Mouse (Mus musculus) embryonic facial prominence, embryonic 11.5 days (tissue): ENCODE measurements around the gene BC048671. TPM values are rescaled to one million over a fixed set of nuclear protein-coding genes. Genes with fewer than 3 reads are reported as not detected.

Experiments used
- ATAC-seq: fragments of 200-750 bp; cut with Nextera tagmentation; replicated peaks from 2 replicates; pipeline ENCODE4 v1.8.0; 2017; ENCODE audit warnings: low read depth; ENCODE audit not compliant: insufficient number of reproducible peaks, low FRiP score, low TSS enrichment
- DNase-seq: peaks from one replicate; pipeline ENCODE4 v3.0.0-alpha.2; 2015; ENCODE audit warnings: low spot score
- H3K27ac ChIP-seq: fragments of 300-500 bp; sonication (generic); replicated peaks from 2 replicates; pipeline ENCODE4 v1.5.1; 2014; ENCODE audit warnings: mild to moderate bottlenecking, low read depth, low read length, control low read depth
- H3K27me3 ChIP-seq: fragments of 300-500 bp; sonication (generic); 2 replicates; pipeline ENCODE4 v1.6.1; 2014; ENCODE audit warnings: mild to moderate bottlenecking, low read length, moderate library complexity, mixed read lengths; ENCODE audit not compliant: control insufficient read depth, insufficient read depth
- H3K36me3 ChIP-seq: fragments of 300-500 bp; sonication (generic); replicated peaks from 2 replicates; pipeline ENCODE4 v1.6.1; 2014; ENCODE audit warnings: low read depth, mild to moderate bottlenecking, low read length, moderate library complexity, mixed read lengths; ENCODE audit not compliant: control insufficient read depth, insufficient read depth
- H3K4me1 ChIP-seq: fragments of 300-500 bp; sonication (generic); 2 replicates; pipeline ENCODE4 v1.6.1; 2014; ENCODE audit warnings: low read length, mixed read lengths; ENCODE audit not compliant: control insufficient read depth, insufficient read depth
- H3K4me2 ChIP-seq: fragments of 300-500 bp; sonication (generic); 2 replicates; pipeline ENCODE4 v1.6.1; 2014; ENCODE audit warnings: low read depth, mild to moderate bottlenecking, control low read depth, low read length, moderate library complexity
- H3K4me3 ChIP-seq: fragments of 300-500 bp; sonication (generic); 2 replicates; pipeline ENCODE4 v1.5.1; 2014; ENCODE audit warnings: low read depth, low read length, control low read depth
- H3K9ac ChIP-seq: fragments of 300-500 bp; sonication (generic); replicated peaks from 2 replicates; pipeline ENCODE4 v1.6.1; 2014; ENCODE audit warnings: mild to moderate bottlenecking, control low read depth, low read length
- H3K9me3 ChIP-seq: fragments of 300-500 bp; sonication (generic); replicated peaks from 2 replicates; pipeline ENCODE4 v1.6.1; 2016; ENCODE audit warnings: mild to moderate bottlenecking, low read length, inconsistent platforms, mixed read lengths; ENCODE audit not compliant: control insufficient read depth
- WGBS: fragments of 180-500 bp; shearing (Covaris S2); extraction: QIAGEN DNeasy Blood & Tissue Kit; methylation state at CpG from one replicate; pipeline ENCODE4 v1.1.7; 2014; 5-methylcytosine and 5-hydroxymethylcytosine counted together
- polyA plus RNA-seq: library from polyadenylated mRNA; unstranded; fragments of >200 nt; fragmentation: Nextera tagmentation; extraction: Ambion mirVana; gene quantifications from 2 replicates; pipeline ENCODE4 v1.2.1, GENCODE M21; 2014

The BC048671 gene
- polyA plus RNA-seq, 1 experiment from 2014 or later = not detected

GRCm38 (mm10) chr6:90332561-90333425, 31.8 kb downstream of the BC048671 start, which contains the start of gene Uroc1:
TSS of gene Uroc1 (plus strand) at chr6:90333284.
- Histone ChIP-seq H3K4me1 (no peaks in the 10 kb centered on the region), H3K36me3 (no peaks in the 10 kb centered on the region), H3K9ac (no peak within 1 kb of the TSS), H3K9me3 (no peaks in the 10 kb centered on the region), H3K27me3 (no peaks in the 10 kb centered on the region), H3K27ac (no peak within 1 kb of the TSS), H3K4me2 (no peak within 1 kb of the TSS), H3K4me3 (no peak within 1 kb of the TSS)
- no peak for DNase-seq
- WGBS = 83% methylated on average over 7 of the region's 7 CpGs
- no peak for ATAC-seq

GRCm38 (mm10) chr6:90334244-90334643, 33.2 kb downstream of the BC048671 start:
- Histone ChIP-seq H3K36me3 (no peaks in the 10 kb centered on the region), H3K4me1 (no peaks in the 10 kb centered on the region), H3K9ac (no peak overlapping the region), H3K27me3 (no peaks in the 10 kb centered on the region), H3K4me2 (no peak overlapping the region), H3K9me3 (no peaks in the 10 kb centered on the region), H3K27ac (no peak overlapping the region), H3K4me3 (no peak overlapping the region)
- ATAC-seq = no peak
- WGBS = 88% methylated on average over 3 of the region's 3 CpGs
- no peak for DNase-seq

- H3K4me1 ChIP-seq = no peaks in the 10 kb centered on the region
- WGBS = 67% methylated on average over 2 of the region's 2 CpGs
- H3K36me3 ChIP-seq = no peaks in the 10 kb centered on the region
- no peak for ATAC-seq
- no peak overlapping the region for H3K27ac ChIP-seq
- no peaks in the 10 kb centered on the region for H3K9me3 ChIP-seq
- H3K4me3 ChIP-seq = no peak overlapping the region
- H3K9ac ChIP-seq = no peak overlapping the region
- DNase-seq = no peak
- H3K4me2 ChIP-seq = no peak overlapping the region
- no peaks in the 10 kb centered on the region for H3K27me3 ChIP-seq
These were observed 41.3 kb downstream of the BC048671 start for GRCm38 (mm10) chr6:90342343-90342742.

- ATAC-seq (no peak), DNase-seq (no peak)
- H3K9me3 ChIP-seq = no peaks in the 10 kb centered on the region
- no peak overlapping the region for H3K27ac ChIP-seq
- no peak overlapping the region for H3K4me3 ChIP-seq
- 84% methylated on average over 4 of the region's 4 CpGs for WGBS
- H3K9ac ChIP-seq = no peak overlapping the region
- H3K36me3 ChIP-seq = no peaks in the 10 kb centered on the region
- H3K4me2 ChIP-seq = no peak overlapping the region
- H3K27me3 ChIP-seq = no peaks in the 10 kb centered on the region
- H3K4me1 ChIP-seq = no peaks in the 10 kb centered on the region
These were observed 46.2 kb downstream of the BC048671 start for GRCm38 (mm10) chr6:90347183-90347582.

- DNase-seq (no peak), ATAC-seq (no peak)
- no peak overlapping the region for H3K9ac ChIP-seq
- H3K4me1 ChIP-seq = no peaks in the 10 kb centered on the region
- H3K36me3 ChIP-seq = no peaks in the 10 kb centered on the region
- H3K4me3 ChIP-seq = no peak overlapping the region
- H3K9me3 ChIP-seq = no peaks in the 10 kb centered on the region
- WGBS = 75% methylated on average over 4 of the region's 4 CpGs
- no peak overlapping the region for H3K27ac ChIP-seq
- no peaks in the 10 kb centered on the region for H3K27me3 ChIP-seq
- H3K4me2 ChIP-seq = no peak overlapping the region
These were observed 47.5 kb downstream of the BC048671 start for GRCm38 (mm10) chr6:90348500-90348899.

GRCm38 (mm10) chr6:90350011-90350410, 49.0 kb downstream of the BC048671 start:
- Histone ChIP-seq H3K4me3 (no peak overlapping the region), H3K4me2 (no peak overlapping the region), H3K27me3 (no peaks in the 10 kb centered on the region), H3K9me3 (no peaks in the 10 kb centered on the region), H3K27ac (no peak overlapping the region), H3K9ac (no peak overlapping the region), H3K36me3 (no peaks in the 10 kb centered on the region), H3K4me1 (no peaks in the 10 kb centered on the region)
- no peak for ATAC-seq
- peak; percentile 43 for DNase-seq
- 45% methylated on average over 2 of the region's 2 CpGs for WGBS

Other genes with a start within 250 kb of the BC048671 start
- gene Vmn1r49, start 222.7 kb upstream of the BC048671 start, polyA plus RNA-seq = not detected in 2 replicates
- not detected in 2 replicates for gene Vmn1r50, start 199.8 kb upstream of the BC048671 start, polyA plus RNA-seq
- not detected in 2 replicates for gene Vmn1r51, start 178.6 kb upstream of the BC048671 start, polyA plus RNA-seq
- gene Vmn1r52, start 126.4 kb upstream of the BC048671 start, polyA plus RNA-seq = not detected in 2 replicates
- gene V1ra8, start 98.4 kb upstream of the BC048671 start, polyA plus RNA-seq = not detected in 2 replicates
- not detected in 2 replicates for gene Vmn1r53, start 76.8 kb upstream of the BC048671 start, polyA plus RNA-seq
- gene Vmn1r54, start 54.9 kb upstream of the BC048671 start, polyA plus RNA-seq = not detected in 2 replicates
- gene Chst13, start 24.0 kb downstream of the BC048671 start, polyA plus RNA-seq = not detected in 2 replicates
- not detected in 2 replicates for gene Uroc1, start 32.1 kb downstream of the BC048671 start, polyA plus RNA-seq
- 7.6 and 10.7 TPM in 2 replicates for gene Zxdc, start 68.3 kb downstream of the BC048671 start, polyA plus RNA-seq
- gene Cfap100, start 127.6 kb downstream of the BC048671 start, polyA plus RNA-seq = 0.59 and 1.3 TPM in 2 replicates
- 3.8 TPM in 2 replicates for gene Klf15, start 161.4 kb downstream of the BC048671 start, polyA plus RNA-seq
- 1.2 and 2.2 TPM in 2 replicates for gene Aldh1l1, start 185.2 kb downstream of the BC048671 start, polyA plus RNA-seq